Mouse (Mus musculus) midbrain, embryonic 13.5 days (tissue): ENCODE measurements around the gene Olfr804. TPM values are rescaled to one million over a fixed set of nuclear protein-coding genes. Genes with fewer than 3 reads are reported as not detected.

Source experiments
- ATAC-seq: fragments of 200-750 bp; cut with Nextera tagmentation; 2 replicates; pipeline ENCODE4 v1.8.0; 2017; ENCODE audit warnings: mild to moderate bottlenecking, moderate TSS enrichment, moderate library complexity
- H3K27ac ChIP-seq: fragments of 300-500 bp; sonication (generic); 2 replicates; pipeline ENCODE4 v1.5.1; 2015; ENCODE audit warnings: inconsistent platforms, mild to moderate bottlenecking, moderate library complexity
- H3K27me3 ChIP-seq: fragments of 300-500 bp; sonication (generic); 2 replicates; pipeline ENCODE4 v1.6.1; 2015; ENCODE audit warnings: mild to moderate bottlenecking, inconsistent platforms
- H3K36me3 ChIP-seq: fragments of 300-500 bp; sonication (generic); 2 replicates; pipeline ENCODE4 v1.6.1; 2015; ENCODE audit warnings: mild to moderate bottlenecking, inconsistent platforms
- H3K4me1 ChIP-seq: fragments of 300-500 bp; sonication (generic); replicated peaks from 2 replicates; pipeline ENCODE4 v1.6.1; 2015; ENCODE audit warnings: inconsistent platforms
- H3K4me2 ChIP-seq: fragments of 300-500 bp; sonication (generic); replicated peaks from 2 replicates; pipeline ENCODE4 v1.6.1; 2015; ENCODE audit warnings: moderate library complexity, mild to moderate bottlenecking, inconsistent platforms
- H3K4me3 ChIP-seq: fragments of 300-500 bp; sonication (generic); replicated peaks from 2 replicates; pipeline ENCODE4 v1.5.1; 2015; ENCODE audit warnings: mild to moderate bottlenecking, inconsistent platforms
- H3K9ac ChIP-seq: fragments of 300-500 bp; sonication (generic); replicated peaks from 2 replicates; pipeline ENCODE4 v1.6.1; 2015; ENCODE audit warnings: mild to moderate bottlenecking, inconsistent platforms
- H3K9me3 ChIP-seq: fragments of 300-500 bp; sonication (generic); 2 replicates; pipeline ENCODE4 v1.6.1; 2016; ENCODE audit warnings: mild to moderate bottlenecking, inconsistent platforms
- WGBS: fragments of 180-500 bp; shearing (Covaris S2); methylation state at CpG from one replicate; pipeline ENCODE4 v1.1.7; 2015; 5-methylcytosine and 5-hydroxymethylcytosine counted together
- microRNA-seq: library from miRNA; unstranded; fragments of <30 nt; microRNA quantifications from one replicate; pipeline ENCODE4, GENCODE M21; 2016
- polyA plus RNA-seq: library from polyadenylated mRNA; unstranded; fragments of >200 nt; fragmentation: Nextera tagmentation; extraction: Ambion mirVana; gene quantifications from 2 replicates; pipeline ENCODE4 v1.2.1, GENCODE M21; 2015

Olfr804 gene
- not detected in 2 replicates for polyA plus RNA-seq

- Histone ChIP-seq H3K4me2 (no peak within 1 kb of the TSS), H3K4me1 (no peaks in the 10 kb centered on the region), H3K27me3 (no peaks in the 10 kb centered on the region), H3K36me3 (no peaks in the 10 kb centered on the region), H3K27ac (no peak within 1 kb of the TSS), H3K9ac (no peak within 1 kb of the TSS), H3K9me3 (no peaks in the 10 kb centered on the region), H3K4me3 (no peak within 1 kb of the TSS)
- no peak for ATAC-seq
These were observed at the start of gene Olfr804 for GRCm38 (mm10) chr10:129702910-129703309. Olfr804 (plus strand) TSS chr10:129703210.

GRCm38 (mm10) chr10:129657394-129657793 is 45.6 kb upstream of the Olfr804 start, which contains the start of gene Olfr800:
Olfr800 (plus strand) TSS chr10:129657694.
- Histone ChIP-seq H3K9ac (no peak within 1 kb of the TSS), H3K4me1 (no peaks in the 10 kb centered on the region), H3K27me3 (no peaks in the 10 kb centered on the region), H3K4me2 (no peak within 1 kb of the TSS), H3K4me3 (no peak within 1 kb of the TSS), H3K9me3 (no peaks in the 10 kb centered on the region), H3K27ac (no peak within 1 kb of the TSS), H3K36me3 (no peaks in the 10 kb centered on the region)
- ATAC-seq, result no peak

GRCm38 (mm10) chr10:129673765-129674164 is 29.2 kb upstream of the Olfr804 start, which contains the start of gene Olfr801:
Olfr801 (minus strand) TSS chr10:129673865.
- no peaks in the 10 kb centered on the region for H3K36me3 ChIP-seq
- H3K9ac ChIP-seq, result no peak within 1 kb of the TSS
- ATAC-seq, result no peak
- no peak within 1 kb of the TSS for H3K4me2 ChIP-seq
- no peak within 1 kb of the TSS for H3K4me3 ChIP-seq
- WGBS, result 90% methylated on average over 1 of the region's 1 CpGs
- no peaks in the 10 kb centered on the region for H3K9me3 ChIP-seq
- H3K4me1 ChIP-seq, result no peaks in the 10 kb centered on the region
- no peak within 1 kb of the TSS for H3K27ac ChIP-seq
- no peaks in the 10 kb centered on the region for H3K27me3 ChIP-seq

GRCm38 (mm10) chr10:129688069-129688468 is 14.9 kb upstream of the Olfr804 start, which contains the start of gene Olfr802:
Olfr802 (minus strand) TSS chr10:129688169.
- H3K4me1 ChIP-seq, result no peaks in the 10 kb centered on the region
- H3K9ac ChIP-seq, result no peak within 1 kb of the TSS
- H3K36me3 ChIP-seq, result no peaks in the 10 kb centered on the region
- ATAC-seq, result no peak
- H3K4me2 ChIP-seq, result no peak within 1 kb of the TSS
- H3K9me3 ChIP-seq, result no peaks in the 10 kb centered on the region
- H3K27me3 ChIP-seq, result no peaks in the 10 kb centered on the region
- no peak within 1 kb of the TSS for H3K27ac ChIP-seq
- H3K4me3 ChIP-seq, result no peak within 1 kb of the TSS
- 58% methylated on average over 1 of the region's 1 CpGs for WGBS

- 85% methylated on average over 2 of the region's 2 CpGs for WGBS
- H3K27ac ChIP-seq, result no peak within 1 kb of the TSS
- no peak within 1 kb of the TSS for H3K9ac ChIP-seq
- no peaks in the 10 kb centered on the region for H3K36me3 ChIP-seq
- no peaks in the 10 kb centered on the region for H3K4me1 ChIP-seq
- H3K9me3 ChIP-seq, result no peaks in the 10 kb centered on the region
- no peak within 1 kb of the TSS for H3K4me2 ChIP-seq
- no peak for ATAC-seq
- H3K4me3 ChIP-seq, result no peak within 1 kb of the TSS
- no peaks in the 10 kb centered on the region for H3K27me3 ChIP-seq
These were observed 8.8 kb upstream of the Olfr804 start, which contains the start of gene Olfr803 for GRCm38 (mm10) chr10:129694186-129694585. Olfr803 (minus strand) TSS chr10:129694286.

- Histone ChIP-seq H3K27me3 (no peaks in the 10 kb centered on the region), H3K27ac (no peak within 1 kb of the TSS), H3K4me3 (no peak within 1 kb of the TSS), H3K9me3 (no peaks in the 10 kb centered on the region), H3K4me2 (no peak within 1 kb of the TSS), H3K9ac (no peak within 1 kb of the TSS), H3K36me3 (no peaks in the 10 kb centered on the region), H3K4me1 (no peaks in the 10 kb centered on the region)
- no peak for ATAC-seq
- WGBS, result 100% methylated on average over 2 of the region's 2 CpGs
These were observed 26.3 kb downstream of the Olfr804 start, which contains the start of gene Olfr805 for GRCm38 (mm10) chr10:129729275-129729674. Olfr805 (minus strand) TSS chr10:129729375.

- ATAC-seq, result no peak
- Histone ChIP-seq H3K4me2 (no peak within 1 kb of the TSS), H3K9me3 (no peaks in the 10 kb centered on the region), H3K9ac (no peak within 1 kb of the TSS), H3K4me1 (no peaks in the 10 kb centered on the region), H3K27ac (no peak within 1 kb of the TSS), H3K27me3 (no peaks in the 10 kb centered on the region), H3K36me3 (no peaks in the 10 kb centered on the region), H3K4me3 (no peak within 1 kb of the TSS)
These were observed 38.8 kb downstream of the Olfr804 start, which contains the start of gene Olfr806 for GRCm38 (mm10) chr10:129741821-129742220. Olfr806 (minus strand) TSS chr10:129741921.

GRCm38 (mm10) chr10:129757693-129758092 is 54.7 kb downstream of the Olfr804 start, which contains the start of gene Olfr807:
Olfr807 (minus strand) TSS chr10:129757793.
- Histone ChIP-seq H3K27ac (no peak within 1 kb of the TSS), H3K4me3 (no peak within 1 kb of the TSS), H3K9me3 (no peaks in the 10 kb centered on the region), H3K36me3 (no peaks in the 10 kb centered on the region), H3K4me2 (no peak within 1 kb of the TSS), H3K4me1 (no peaks in the 10 kb centered on the region), H3K27me3 (no peaks in the 10 kb centered on the region), H3K9ac (no peak within 1 kb of the TSS)
- 91% methylated on average over 1 of the region's 1 CpGs for WGBS
- ATAC-seq, result no peak

Small RNAs within 50 kb of the gene (microRNA-seq; reads per million reads assigned to microRNA genes)
- gene Gm24485, result not detected

Other genes with a start within 250 kb of the Olfr804 start
- not detected in 2 replicates for gene Olfr787, start 241.3 kb upstream of the Olfr804 start, polyA plus RNA-seq
- gene Olfr788, start 232.2 kb upstream of the Olfr804 start, polyA plus RNA-seq, result not detected in 2 replicates
- not detected in 2 replicates for gene Olfr789, start 218.5 kb upstream of the Olfr804 start, polyA plus RNA-seq
- not detected in 2 replicates for gene Olfr790, start 204.7 kb upstream of the Olfr804 start, polyA plus RNA-seq
- not detected in 2 replicates for gene Olfr791, start 181.4 kb upstream of the Olfr804 start, polyA plus RNA-seq
- gene Olfr792, start 164.0 kb upstream of the Olfr804 start, polyA plus RNA-seq, result not detected in 2 replicates
- gene Olfr794, start 135.6 kb upstream of the Olfr804 start, polyA plus RNA-seq, result not detected in 2 replicates
- not detected in 2 replicates for gene Olfr796, start 90.6 kb upstream of the Olfr804 start, polyA plus RNA-seq
- gene Olfr798, start 75.3 kb upstream of the Olfr804 start, polyA plus RNA-seq, result not detected in 2 replicates
- not detected in 2 replicates for gene Olfr799, start 65.7 kb upstream of the Olfr804 start, polyA plus RNA-seq
- gene Olfr800, start 45.5 kb upstream of the Olfr804 start, polyA plus RNA-seq, result not detected in 2 replicates
- gene Olfr801, start 29.3 kb upstream of the Olfr804 start, polyA plus RNA-seq, result not detected in 2 replicates
- gene Olfr802, start 15.0 kb upstream of the Olfr804 start, polyA plus RNA-seq, result not detected in 2 replicates
- not detected in 2 replicates for gene Olfr803, start 8.9 kb upstream of the Olfr804 start, polyA plus RNA-seq
- gene Olfr805, start 26.2 kb downstream of the Olfr804 start, polyA plus RNA-seq, result not detected in 2 replicates
- gene Olfr806, start 38.7 kb downstream of the Olfr804 start, polyA plus RNA-seq, result not detected in 2 replicates
- gene Olfr807, start 54.6 kb downstream of the Olfr804 start, polyA plus RNA-seq, result not detected in 2 replicates
- gene Olfr808, start 62.3 kb downstream of the Olfr804 start, polyA plus RNA-seq, result not detected in 2 replicates
- gene Olfr809, start 71.4 kb downstream of the Olfr804 start, polyA plus RNA-seq, result not detected in 2 replicates
- gene Olfr810, start 91.7 kb downstream of the Olfr804 start, polyA plus RNA-seq, result not detected in 2 replicates
- not detected in 2 replicates for gene Olfr811, start 101.2 kb downstream of the Olfr804 start, polyA plus RNA-seq
- gene Olfr812, start 142.9 kb downstream of the Olfr804 start, polyA plus RNA-seq, result not detected in 2 replicates
- not detected in 2 replicates for gene Olfr813, start 152.2 kb downstream of the Olfr804 start, polyA plus RNA-seq
- gene Olfr814, start 176.6 kb downstream of the Olfr804 start, polyA plus RNA-seq, result not detected in 2 replicates
- not detected in 2 replicates for gene Olfr815, start 202.7 kb downstream of the Olfr804 start, polyA plus RNA-seq
- not detected in 2 replicates for gene Olfr816, start 212.4 kb downstream of the Olfr804 start, polyA plus RNA-seq
- gene Olfr818, start 245.9 kb downstream of the Olfr804 start, polyA plus RNA-seq, result not detected in 2 replicates